Mouse (Mus musculus) Patski (cell line): ENCODE measurements around the gene Med7. TPM values are rescaled to one million over a fixed set of nuclear protein-coding genes. Genes with fewer than 3 reads are reported as not detected.

Experiments
- ATAC-seq: fragments of 100-300 bp; one replicate; pipeline ENCODE4 v1.8.0; 2021
- CTCF ChIA-PET: fragments of 350-600 bp; sonication (Branson Sonifier 250); formaldehyde crosslinking; loops from one replicate; lab custom pipeline; 2022; ENCODE audit warnings: inconsistent platforms; lab: Charles Lee
- POLR2A ChIA-PET: fragments of 350-600 bp; sonication (Branson Sonifier 250); formaldehyde crosslinking; loops from one replicate; lab custom pipeline; 2022; ENCODE audit warnings: antibody characterized with exemption, inconsistent platforms; lab: Charles Lee
- DNase-seq: peaks from one replicate; pipeline ENCODE4 v3.0.0-alpha.2; 2011; ENCODE audit warnings: low read depth, low spot score
- H3K27me3 ChIP-seq: fragments of 371-371 bp; one replicate; pipeline ENCODE4 v1.5.1; 2021
- CTCF ChIP-seq: fragments of 100-300 bp; IDR thresholded peaks from one replicate; pipeline ENCODE4 v1.5.1; 2021
- in situ Hi-C: fragments of 300-500 bp; cut with MboI; formaldehyde crosslinking; loops from 3 replicates; pipeline ENCODE4 v1.11.1; 2018; ENCODE audit warnings: low pct_unique_long_range_greater_than_20kb, mixed read lengths
- polyA plus RNA-seq: library from polyadenylated mRNA; unstranded; gene quantifications from one replicate; pipeline ENCODE4 v1.2.3, GENCODE M21; 2021

Gene Med7
- polyA plus RNA-seq: 51.4 TPM

GRCm38 (mm10) chr11:46436760-46437458 is at the start of gene Med7:
TSS of gene Med7 (plus strand) at chr11:46436925.
- no peak for TF ChIP-seq CTCF
- H3K27me3 ChIP-seq: no peaks in the 10 kb centered on the region
- ChIA-PET CTCF (no interaction called here), POLR2A (no interaction called here)
- in situ Hi-C loops: loop anchor here (5.0 to 10.0 kb wide), 2 partner anchors 298 to 485 kb away; partner anchors contain the start of gene Havcr1
- ATAC-seq (peak; percentile 99), DNase-seq (peak; percentile 83)

- ATAC-seq (no peak), DNase-seq (no peak)
- TF ChIP-seq CTCF: no peak
- in situ Hi-C loops: no loop called here
- ChIA-PET POLR2A (no interaction called here), CTCF (interaction anchor here (0.9 kb wide), 1 partner anchor 20 kb away, joined by 3 read pairs; no protein-coding TSS in a partner anchor)
- H3K27me3 ChIP-seq: peaks cover 12% of the 10 kb centered on the region
Observed at GRCm38 (mm10) chr11:46387061-46387460, 49.7 kb upstream of the Med7 start.

- ChIA-PET CTCF (no interaction called here), POLR2A (interaction anchor here (0.6 kb wide), 1 partner anchor 342 kb away, joined by 5 read pairs; no protein-coding TSS in a partner anchor)
- ATAC-seq (no peak), DNase-seq (no peak)
- peaks cover 7% of the 10 kb centered on the region for H3K27me3 ChIP-seq
- no peak for TF ChIP-seq CTCF
- in situ Hi-C loops: no loop called here
Observed at GRCm38 (mm10) chr11:46388438-46388837, 48.3 kb upstream of the Med7 start.

- H3K27me3 ChIP-seq: peaks cover 3% of the 10 kb centered on the region
- ChIA-PET POLR2A (no interaction called here), CTCF (no interaction called here)
- TF ChIP-seq CTCF: no peak
- in situ Hi-C loops: no loop called here
- no peak for ATAC-seq
- DNase-seq: no peak
Observed at GRCm38 (mm10) chr11:46389336-46390117, 47.2 kb upstream of the Med7 start, which contains the start of gene Itk. TSS of gene Itk (minus strand) at chr11:46389515.

GRCm38 (mm10) chr11:46390621-46391020 is 46.1 kb upstream of the Med7 start:
- ChIA-PET POLR2A (no interaction called here), CTCF (no interaction called here)
- in situ Hi-C loops: no loop called here
- DNase-seq: no peak
- no peak for ATAC-seq
- H3K27me3 ChIP-seq: peaks cover 6% of the 10 kb centered on the region
- no peak for TF ChIP-seq CTCF

- in situ Hi-C loops: no loop called here
- ATAC-seq: no peak
- no peak for DNase-seq
- no peak for TF ChIP-seq CTCF
- peaks cover 9% of the 10 kb centered on the region for H3K27me3 ChIP-seq
- CTCF ChIA-PET: no interaction called here
- POLR2A ChIA-PET: no interaction called here
Observed at GRCm38 (mm10) chr11:46392890-46393289, 43.8 kb upstream of the Med7 start.

- POLR2A ChIA-PET: no interaction called here
- peaks cover 9% of the 10 kb centered on the region for H3K27me3 ChIP-seq
- ATAC-seq (no peak), DNase-seq (no peak)
- in situ Hi-C loops: no loop called here
- CTCF ChIA-PET: no interaction called here
- no peak for TF ChIP-seq CTCF
Observed at GRCm38 (mm10) chr11:46393413-46393812, 43.3 kb upstream of the Med7 start.

GRCm38 (mm10) chr11:46395088-46395487 is 41.6 kb upstream of the Med7 start:
- DNase-seq (no peak), ATAC-seq (no peak)
- POLR2A ChIA-PET: no interaction called here
- CTCF ChIA-PET: no interaction called here
- H3K27me3 ChIP-seq: peaks cover 5% of the 10 kb centered on the region
- in situ Hi-C loops: no loop called here
- no peak for TF ChIP-seq CTCF

- CTCF ChIA-PET: no interaction called here
- no peak for DNase-seq
- peaks cover 8% of the 10 kb centered on the region for H3K27me3 ChIP-seq
- in situ Hi-C loops: no loop called here
- ATAC-seq: no peak
- POLR2A ChIA-PET: no interaction called here
- no peak for TF ChIP-seq CTCF
Observed at GRCm38 (mm10) chr11:46395698-46396097, 41.0 kb upstream of the Med7 start.

- ATAC-seq (no peak), DNase-seq (no peak)
- TF ChIP-seq CTCF: no peak
Observed at GRCm38 (mm10) chr11:46396167-46396859, 40.4 kb upstream of the Med7 start, which contains the start of gene Fam71b. TSS of gene Fam71b (plus strand) at chr11:46396559.

More at GRCm38 (mm10) chr11:46396167-46396859, 40.4 kb upstream of the Med7 start, which contains the start of gene Fam71b:
- peaks cover 8% of the 10 kb centered on the region for H3K27me3 ChIP-seq
- in situ Hi-C loops: no loop called here
- CTCF ChIA-PET: interaction anchor here (0.9 kb wide), 1 partner anchor 12 kb away, joined by 3 read pairs; no protein-coding TSS in a partner anchor
- POLR2A ChIA-PET: no interaction called here
